Mouse (Mus musculus) testis, adult 2 months (tissue): ENCODE measurements around the gene Arntl2.
A peak's percentile ranks its signal among the peaks of the same experiment; 100 is the strongest.

Experiments used
- CTCF ChIP-seq: fragments of 200-500 bp; IDR thresholded peaks from 2 replicates; pipeline ENCODE4 v1.5.1; 2012; ENCODE audit warnings: low read depth, mild to moderate bottlenecking, inconsistent platforms, low read length, moderate library complexity; ENCODE audit not compliant: control insufficient read depth, insufficient read depth, insufficient replicate concordance
- POLR2A ChIP-seq: fragments of 200-500 bp; IDR thresholded peaks from 2 replicates; pipeline ENCODE4 v1.6.1; 2012; ENCODE audit warnings: low read depth, mild to moderate bottlenecking, inconsistent platforms, low read length, moderate library complexity; ENCODE audit not compliant: control insufficient read depth

DNA sequence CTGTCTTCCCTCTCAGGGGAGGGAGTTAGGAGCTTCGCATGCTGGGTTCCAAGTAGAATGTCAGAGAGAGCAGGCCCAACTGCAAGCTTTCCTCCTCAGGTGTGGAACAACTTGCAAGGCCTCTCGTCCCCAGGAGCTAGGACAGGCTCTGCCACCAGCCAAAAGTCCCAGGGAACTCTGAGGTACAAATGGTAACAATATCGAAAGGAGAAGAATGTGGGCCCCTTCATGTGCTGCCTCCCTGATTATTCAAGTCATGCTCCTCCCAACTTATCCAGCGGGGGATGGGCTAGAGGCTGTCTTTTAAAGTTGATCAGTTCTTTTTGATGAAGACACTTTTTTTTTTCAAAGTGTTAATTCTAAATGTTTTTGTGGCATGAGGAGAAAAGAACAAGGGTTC lies 54.2 kb downstream of the Arntl2 start, which contains the start of gene Smco2:
- peak; percentile 77; the same call in 1 of the 2 replicates for TF ChIP-seq POLR2A
- no peak for TF ChIP-seq CTCF
